Mouse (Mus musculus): Measurements from ENCODE around the gene Cbx4. TPM values are rescaled to one million over a fixed set of nuclear protein-coding genes. Genes with fewer than 3 reads are reported as not detected.

Gene Cbx4
- polyA plus RNA-seq, 1 experiment from 2014 or later: 3.2 TPM

- Histone ChIP-seq H3K9ac (no peak overlapping the region), H3K4me2 (0 out of 2 replicates have a peak overlapping the region, but pooled peaks have one; percentile 18), H3K4me3 (no peak overlapping the region), H3K4me1 (peaks cover 31% of the 10 kb centered on the region), H3K27me3 (replicated peaks) (peaks cover 76% of the 10 kb centered on the region), H3K36me3 (no peaks in the 10 kb centered on the region), H3K27ac (no peak overlapping the region), H3K9me3 (replicated peaks) (no peaks in the 10 kb centered on the region)
- 31% methylated on average over 23 of the region's 23 CpGs for WGBS (ENCODE audit: insufficient replicate concordance)
- ATAC-seq: peak; percentile 65
Observed at GRCm38 (mm10) chr11:119125929-119126861, 40.2 kb upstream of the Cbx4 start.

- Histone ChIP-seq H3K4me3 (no peak overlapping the region), H3K36me3 (no peaks in the 10 kb centered on the region), H3K9me3 (replicated peaks) (no peaks in the 10 kb centered on the region), H3K27ac (no peak overlapping the region), H3K4me1 (peaks cover 31% of the 10 kb centered on the region), H3K27me3 (replicated peaks) (peaks cover 64% of the 10 kb centered on the region), H3K4me2 (no peak overlapping the region), H3K9ac (no peak overlapping the region)
- no peak for ATAC-seq
- 74% methylated on average over 6 of the region's 6 CpGs for WGBS (ENCODE audit: insufficient replicate concordance)
Observed at GRCm38 (mm10) chr11:119124536-119124935, 38.5 kb upstream of the Cbx4 start.

- ATAC-seq: peak; percentile 60
- 56% methylated on average over 5 of the region's 5 CpGs for WGBS (ENCODE audit: insufficient replicate concordance)
Observed at GRCm38 (mm10) chr11:119123522-119124319, 37.7 kb upstream of the Cbx4 start.

GRCm38 (mm10) chr11:119122396-119122795 lies 36.4 kb upstream of the Cbx4 start:
- Histone ChIP-seq H3K4me2 (no peak overlapping the region), H3K36me3 (no peaks in the 10 kb centered on the region), H3K9ac (no peak overlapping the region), H3K4me3 (no peak overlapping the region), H3K9me3 (replicated peaks) (no peaks in the 10 kb centered on the region), H3K27ac (no peak overlapping the region), H3K4me1 (peaks cover 23% of the 10 kb centered on the region; the same call in 1 of the 2 replicates), H3K27me3 (replicated peaks) (peaks cover 60% of the 10 kb centered on the region)
- ATAC-seq: no peak
- 56% methylated on average over 5 of the region's 5 CpGs for WGBS (ENCODE audit: insufficient replicate concordance)

More at GRCm38 (mm10) chr11:119123522-119124319, 37.7 kb upstream of the Cbx4 start:
- no peak overlapping the region for H3K4me3 ChIP-seq
- H3K27ac ChIP-seq: no peak overlapping the region
- no peak overlapping the region for H3K9ac ChIP-seq
- H3K9me3 ChIP-seq (replicated peaks): no peaks in the 10 kb centered on the region
- no peaks in the 10 kb centered on the region for H3K36me3 ChIP-seq
- H3K4me2 ChIP-seq: no peak overlapping the region
- H3K4me1 ChIP-seq: peaks cover 31% of the 10 kb centered on the region
- peaks cover 64% of the 10 kb centered on the region for H3K27me3 ChIP-seq (replicated peaks)

- ATAC-seq: no peak
- H3K27me3 ChIP-seq (replicated peaks): peaks cover 52% of the 10 kb centered on the region
- no peak overlapping the region for H3K9ac ChIP-seq
- 0 out of 2 replicates have a peak, but pooled peaks cover 5% of the 10 kb centered on the region for H3K4me1 ChIP-seq
- WGBS (ENCODE audit: insufficient replicate concordance): 31% methylated on average over 7 of the region's 7 CpGs
- no peaks in the 10 kb centered on the region for H3K9me3 ChIP-seq (replicated peaks)
- H3K4me3 ChIP-seq: no peak overlapping the region
- H3K27ac ChIP-seq: no peak overlapping the region
- no peak overlapping the region for H3K4me2 ChIP-seq
- no peaks in the 10 kb centered on the region for H3K36me3 ChIP-seq
Observed at GRCm38 (mm10) chr11:119118905-119119304, 32.9 kb upstream of the Cbx4 start.

- no peaks in the 10 kb centered on the region for H3K9me3 ChIP-seq (replicated peaks)
- H3K27me3 ChIP-seq (replicated peaks): peaks cover 50% of the 10 kb centered on the region
- no peak overlapping the region for H3K27ac ChIP-seq
- no peak overlapping the region for H3K9ac ChIP-seq
- H3K4me3 ChIP-seq: no peak overlapping the region
- H3K4me2 ChIP-seq: no peak overlapping the region
- no peak for ATAC-seq
- no peaks in the 10 kb centered on the region for H3K4me1 ChIP-seq
- WGBS (ENCODE audit: insufficient replicate concordance): 50% methylated on average over 7 of the region's 7 CpGs
- no peaks in the 10 kb centered on the region for H3K36me3 ChIP-seq
Observed at GRCm38 (mm10) chr11:119117945-119118344, 31.9 kb upstream of the Cbx4 start.

- Histone ChIP-seq H3K27me3 (replicated peaks) (peaks cover 46% of the 10 kb centered on the region), H3K9ac (no peak overlapping the region), H3K36me3 (no peaks in the 10 kb centered on the region), H3K4me1 (no peaks in the 10 kb centered on the region), H3K27ac (no peak overlapping the region), H3K4me3 (no peak overlapping the region), H3K4me2 (no peak overlapping the region), H3K9me3 (replicated peaks) (no peaks in the 10 kb centered on the region)
- no peak for ATAC-seq
- 59% methylated on average over 4 of the region's 4 CpGs for WGBS (ENCODE audit: insufficient replicate concordance)
Observed at GRCm38 (mm10) chr11:119116992-119117391, 31.0 kb upstream of the Cbx4 start.

- Histone ChIP-seq H3K27me3 (replicated peaks) (peaks cover 38% of the 10 kb centered on the region), H3K27ac (no peak overlapping the region), H3K9ac (no peak overlapping the region), H3K4me1 (no peaks in the 10 kb centered on the region), H3K4me3 (no peak overlapping the region), H3K4me2 (no peak overlapping the region), H3K36me3 (no peaks in the 10 kb centered on the region), H3K9me3 (replicated peaks) (no peaks in the 10 kb centered on the region)
- ATAC-seq: no peak
Observed at GRCm38 (mm10) chr11:119112721-119113120, 26.7 kb upstream of the Cbx4 start.

- H3K27me3 ChIP-seq (replicated peaks): peaks cover 52% of the 10 kb centered on the region
- no peak overlapping the region for H3K4me3 ChIP-seq
- H3K36me3 ChIP-seq: no peaks in the 10 kb centered on the region
- no peak overlapping the region for H3K27ac ChIP-seq
- 17% methylated on average over 7 of the region's 7 CpGs for WGBS (ENCODE audit: insufficient replicate concordance)
- H3K4me1 ChIP-seq: peaks cover 4% of the 10 kb centered on the region; the same call in 1 of the 2 replicates
- H3K9ac ChIP-seq: no peak overlapping the region
- H3K4me2 ChIP-seq: no peak overlapping the region
- H3K9me3 ChIP-seq (replicated peaks): no peaks in the 10 kb centered on the region
- ATAC-seq: peak; percentile 21; the same call in 1 of the 2 replicates
Observed at GRCm38 (mm10) chr11:119111345-119111744, 25.3 kb upstream of the Cbx4 start.

- no peak overlapping the region for H3K27ac ChIP-seq
- WGBS (ENCODE audit: insufficient replicate concordance): 58% methylated on average over 9 of the region's 9 CpGs
Observed at GRCm38 (mm10) chr11:119109415-119110071, 23.5 kb upstream of the Cbx4 start.

GRCm38 (mm10) chr11:119108573-119109263 lies 22.7 kb upstream of the Cbx4 start:
- WGBS (ENCODE audit: insufficient replicate concordance): 54% methylated on average over 10 of the region's 10 CpGs
- no peak overlapping the region for H3K27ac ChIP-seq
- no peak for ATAC-seq
- H3K36me3 ChIP-seq: no peaks in the 10 kb centered on the region
- no peak overlapping the region for H3K4me3 ChIP-seq
- H3K4me2 ChIP-seq: no peak overlapping the region
- H3K4me1 ChIP-seq: peaks cover 13% of the 10 kb centered on the region; the same call in 1 of the 2 replicates
- no peaks in the 10 kb centered on the region for H3K9me3 ChIP-seq (replicated peaks)
- no peak overlapping the region for H3K9ac ChIP-seq
- H3K27me3 ChIP-seq (replicated peaks): peaks cover 51% of the 10 kb centered on the region

More at GRCm38 (mm10) chr11:119109415-119110071, 23.5 kb upstream of the Cbx4 start:
- ATAC-seq: no peak
- Histone ChIP-seq H3K27me3 (replicated peaks) (peaks cover 51% of the 10 kb centered on the region), H3K36me3 (no peaks in the 10 kb centered on the region), H3K4me3 (no peak overlapping the region), H3K4me2 (no peak overlapping the region), H3K9me3 (replicated peaks) (no peaks in the 10 kb centered on the region), H3K4me1 (peaks cover 13% of the 10 kb centered on the region; the same call in 1 of the 2 replicates), H3K9ac (no peak overlapping the region)

Measured in liver, embryonic 12.5 days (tissue).